Mouse (Mus musculus): ENCODE measurements around the gene Aldh1l1.

Gene Aldh1l1

GRCm38 (mm10) chr6:90590707-90591106, 104.5 kb downstream of the Aldh1l1 start:
- no peak for DNase-seq (ENCODE audit: low read depth, low spot score)

GRCm38 (mm10) chr6:90594972-90595371, 108.7 kb downstream of the Aldh1l1 start:
- no peak for DNase-seq (ENCODE audit: low read depth, low spot score)

- DNase-seq (ENCODE audit: low read depth, low spot score): no peak
Observed at GRCm38 (mm10) chr6:90597060-90597459, 110.8 kb downstream of the Aldh1l1 start.

- DNase-seq (ENCODE audit: low read depth, low spot score): no peak
Observed at GRCm38 (mm10) chr6:90597592-90597991, 111.4 kb downstream of the Aldh1l1 start.

GRCm38 (mm10) chr6:90598197-90598596, 112.0 kb downstream of the Aldh1l1 start:
- DNase-seq (ENCODE audit: low read depth, low spot score): no peak

- DNase-seq (ENCODE audit: low read depth, low spot score): no peak
Observed at GRCm38 (mm10) chr6:90600351-90600750, 114.1 kb downstream of the Aldh1l1 start.

- DNase-seq (ENCODE audit: low read depth, low spot score): no peak
Observed at GRCm38 (mm10) chr6:90601736-90602135, 115.5 kb downstream of the Aldh1l1 start.

GRCm38 (mm10) chr6:90602304-90602703, 116.1 kb downstream of the Aldh1l1 start:
- no peak for DNase-seq (ENCODE audit: low read depth, low spot score)

- DNase-seq (ENCODE audit: low read depth, low spot score): no peak
Observed at GRCm38 (mm10) chr6:90603126-90603525, 116.9 kb downstream of the Aldh1l1 start.

- no peak for DNase-seq (ENCODE audit: low read depth, low spot score)
Observed at GRCm38 (mm10) chr6:90604130-90604529, 117.9 kb downstream of the Aldh1l1 start.

- DNase-seq (ENCODE audit: low read depth, low spot score): peak; percentile 73
Observed at GRCm38 (mm10) chr6:90604533-90605297, 118.5 kb downstream of the Aldh1l1 start, which contains the start of gene Slc41a3. Gene Slc41a3, plus strand, starts transcription at chr6:90604725.

GRCm38 (mm10) chr6:90605298-90605665, 119.1 kb downstream of the Aldh1l1 start:
- DNase-seq (ENCODE audit: low read depth, low spot score): no peak

GRCm38 (mm10) chr6:90606538-90606937, 120.3 kb downstream of the Aldh1l1 start:
- DNase-seq (ENCODE audit: low read depth, low spot score): peak; percentile 49

GRCm38 (mm10) chr6:90607196-90607595, 121.0 kb downstream of the Aldh1l1 start:
- peak; percentile 54 for DNase-seq (ENCODE audit: low read depth, low spot score)

- no peak for DNase-seq (ENCODE audit: low read depth, low spot score)
Observed at GRCm38 (mm10) chr6:90608186-90608585, 122.0 kb downstream of the Aldh1l1 start.

GRCm38 (mm10) chr6:90610248-90610647, 124.0 kb downstream of the Aldh1l1 start:
- DNase-seq (ENCODE audit: low read depth, low spot score): no peak

GRCm38 (mm10) chr6:90613277-90613676, 127.0 kb downstream of the Aldh1l1 start:
- no peak for DNase-seq (ENCODE audit: low read depth, low spot score)

GRCm38 (mm10) chr6:90615362-90615761, 129.1 kb downstream of the Aldh1l1 start:
- DNase-seq (ENCODE audit: low read depth, low spot score): no peak

- DNase-seq (ENCODE audit: low read depth, low spot score): no peak
Observed at GRCm38 (mm10) chr6:90615991-90616390, 129.8 kb downstream of the Aldh1l1 start.

- no peak for DNase-seq (ENCODE audit: low read depth, low spot score)
Observed at GRCm38 (mm10) chr6:90616481-90616880, 130.3 kb downstream of the Aldh1l1 start.

- no peak for DNase-seq (ENCODE audit: low read depth, low spot score)
Observed at GRCm38 (mm10) chr6:90618274-90618673, 132.0 kb downstream of the Aldh1l1 start.

- DNase-seq (ENCODE audit: low read depth, low spot score): no peak
Observed at GRCm38 (mm10) chr6:90618821-90619636, 132.8 kb downstream of the Aldh1l1 start.

GRCm38 (mm10) chr6:90619936-90620335, 133.7 kb downstream of the Aldh1l1 start:
- DNase-seq (ENCODE audit: low read depth, low spot score): no peak
